Mouse (Mus musculus) MEL (cell line): ENCODE results near the gene Fndc3b.

Experiments used
- CTCF ChIP-seq, 3 experiments: IDR thresholded peaks in 2 of 3; conservative IDR thresholded peaks in 1 of 3; 2 replicates each; pipeline ENCODE4 v1.5.1; 2011 to 2012; ENCODE audit warnings: low read length in 3 of 3, low read depth in 2 of 3, mild to moderate bottlenecking in 2 of 3, improper control_type of control experiment in 1 of 3, inconsistent platforms in 1 of 3, mixed read lengths in 1 of 3, moderate library complexity in 1 of 3; ENCODE audit not compliant: control insufficient read depth in 1 of 3, insufficient read depth in 1 of 3, poor library complexity in 1 of 3, severe bottlenecking in 1 of 3
- ELF1 ChIP-seq: IDR thresholded peaks from 2 replicates; pipeline ENCODE4 v1.6.1; 2014; ENCODE audit warnings: low read depth, mild to moderate bottlenecking, inconsistent platforms, low read length, improper control_type of control experiment, moderate library complexity
- EP300 ChIP-seq, 2 experiments: IDR thresholded peaks; 2 replicates each; pipeline ENCODE4 v1.6.1; 2011; ENCODE audit warnings: improper control_type of control experiment in 2 of 2, low read length in 2 of 2, low read depth in 1 of 2, mild to moderate bottlenecking in 1 of 2
- GABPA ChIP-seq: IDR thresholded peaks from 2 replicates; pipeline ENCODE4 v1.6.1; 2012; ENCODE audit warnings: low read depth, mild to moderate bottlenecking, inconsistent platforms, low read length, improper control_type of control experiment, moderate library complexity
- POLR2A ChIP-seq, 2 experiments: IDR thresholded peaks; 2 replicates each; pipeline ENCODE4 v1.6.1; 2011 to 2012; ENCODE audit warnings: low read length in 2 of 2, mild to moderate bottlenecking in 2 of 2, control low read depth in 1 of 2, improper control_type of control experiment in 1 of 2, low read depth in 1 of 2, moderate library complexity in 1 of 2; ENCODE audit not compliant: control insufficient read depth in 1 of 2, insufficient read depth in 1 of 2, poor library complexity in 1 of 2
- POLR2AphosphoS2 ChIP-seq: IDR thresholded peaks from 2 replicates; pipeline ENCODE4 v1.6.1; 2011; ENCODE audit warnings: low read length, improper control_type of control experiment
- RAD21 ChIP-seq: IDR thresholded peaks from 2 replicates; pipeline ENCODE4 v1.6.1; 2011; ENCODE audit warnings: mild to moderate bottlenecking, low read depth, low read length, improper control_type of control experiment
- TAL1 ChIP-seq: IDR thresholded peaks from 2 replicates; pipeline ENCODE4 v1.6.1; 2012; ENCODE audit warnings: mild to moderate bottlenecking, inconsistent platforms, low read length, moderate library complexity, mixed read lengths
- TBP ChIP-seq: IDR thresholded peaks from 2 replicates; pipeline ENCODE4 v1.8.0; 2011; ENCODE audit warnings: low read depth, low read length, improper control_type of control experiment
- ZNF384 ChIP-seq: IDR thresholded peaks from 2 replicates; pipeline ENCODE4 v1.6.1; 2012; ENCODE audit warnings: low read depth, mild to moderate bottlenecking, inconsistent platforms, low read length, improper control_type of control experiment

DNA sequence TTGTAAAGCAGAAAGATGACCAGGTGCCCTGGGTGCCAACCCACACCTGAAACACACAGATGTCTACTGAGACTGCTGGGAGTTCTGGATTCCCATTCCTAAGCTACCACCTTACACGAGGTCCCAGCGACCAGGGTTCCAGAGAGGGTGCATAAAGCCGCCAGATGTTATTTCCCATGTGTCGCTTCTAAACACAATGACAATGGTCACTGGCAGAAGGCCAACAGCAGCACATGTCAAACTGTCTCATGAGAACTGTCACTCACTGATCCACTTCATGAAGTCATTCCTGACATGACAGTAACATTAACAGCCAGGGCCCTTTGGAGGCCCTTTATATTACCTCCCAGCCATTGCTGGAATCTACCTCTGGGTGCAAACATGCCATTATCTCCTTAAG lies 110.9 kb downstream of the Fndc3b start:
- TF ChIP-seq RAD21 (no peak), EP300 (IDR thresholded peaks at IDR 0.05; ENCODE audit: low read depth in 1 of 2, low read length in 2 of 2) (no peak), GABPA (no peak), CTCF (IDR thresholded peaks at IDR 0.05 in 2 of 3, conservative IDR thresholded peaks at IDR 0.05 in 1 of 3; ENCODE audit: control insufficient read depth in 1 of 3, insufficient read depth in 1 of 3, low read depth in 2 of 3, low read length in 3 of 3, poor library complexity in 1 of 3, severe bottlenecking in 1 of 3) (no peak), TBP (no peak), POLR2A (IDR thresholded peaks at IDR 0.05; ENCODE audit: control insufficient read depth in 1 of 2, insufficient read depth in 1 of 2, low read depth in 1 of 2, low read length in 2 of 2, poor library complexity in 1 of 2) (no peak), ELF1 (no peak), ZNF384 (no peak), POLR2AphosphoS2 (no peak), TAL1 (no peak)
